Mouse (Mus musculus): ENCODE results near the gene Tmem141.

GRCm38 (mm10) chr2:25582466-25583119 lies 39.2 kb downstream of the Tmem141 start:
- TF ChIP-seq CTCF (IDR thresholded peaks at IDR 0.05) (no peak), EP300 (IDR thresholded peaks at IDR 0.05) (no peak)

Data from lung, postnatal 0 days (tissue).